Mouse (Mus musculus) ZHBTc4 (cell line): ENCODE data around the gene Enah.
A peak's percentile ranks its signal among the peaks of the same experiment; 100 is the strongest.

ENCODE experiments used
- DNase-seq: peaks from one replicate; pipeline ENCODE4 v3.0.0-alpha.2; 2011; ENCODE audit warnings: low read depth, low spot score

Enah gene

DNA sequence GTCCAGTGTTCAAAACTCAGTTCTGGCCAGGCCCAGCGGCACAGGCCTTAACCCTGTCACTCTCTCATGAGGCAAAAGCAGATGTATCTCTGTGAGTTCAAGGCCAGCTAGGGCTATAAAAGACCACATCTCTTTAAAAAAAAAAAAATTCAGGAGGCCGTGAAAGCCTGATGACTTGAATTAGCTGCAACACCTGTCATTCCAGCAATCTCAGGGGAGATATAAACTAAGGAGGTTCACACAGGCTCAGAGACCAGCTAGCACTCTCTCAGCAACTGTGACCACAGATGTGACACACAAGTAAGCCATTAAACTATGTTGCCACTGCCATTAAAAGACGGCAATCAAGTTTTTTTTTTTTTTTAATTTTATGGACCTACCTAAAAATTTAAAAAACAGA lies 56.0 kb downstream of the Enah start:
- no peak for DNase-seq

DNA sequence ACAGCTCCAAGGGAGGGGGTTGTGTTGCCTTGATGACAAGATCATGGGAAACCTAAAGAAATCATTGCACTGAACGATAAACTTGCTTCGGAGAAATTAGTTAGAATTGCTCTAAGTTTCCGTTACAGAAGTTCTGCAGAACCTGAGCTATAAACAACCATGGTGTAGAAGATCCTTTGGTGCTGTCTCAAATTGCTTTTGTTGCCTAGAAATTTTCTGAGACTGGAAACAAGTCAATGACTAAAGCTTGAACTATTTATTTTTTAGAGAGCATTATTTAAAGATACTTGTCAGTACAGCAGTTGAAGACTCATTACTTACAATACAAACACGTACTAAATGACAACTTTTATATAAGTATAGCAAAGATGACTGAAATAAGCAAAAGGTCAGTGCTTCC lies 56.4 kb downstream of the Enah start:
- no peak for DNase-seq

DNA sequence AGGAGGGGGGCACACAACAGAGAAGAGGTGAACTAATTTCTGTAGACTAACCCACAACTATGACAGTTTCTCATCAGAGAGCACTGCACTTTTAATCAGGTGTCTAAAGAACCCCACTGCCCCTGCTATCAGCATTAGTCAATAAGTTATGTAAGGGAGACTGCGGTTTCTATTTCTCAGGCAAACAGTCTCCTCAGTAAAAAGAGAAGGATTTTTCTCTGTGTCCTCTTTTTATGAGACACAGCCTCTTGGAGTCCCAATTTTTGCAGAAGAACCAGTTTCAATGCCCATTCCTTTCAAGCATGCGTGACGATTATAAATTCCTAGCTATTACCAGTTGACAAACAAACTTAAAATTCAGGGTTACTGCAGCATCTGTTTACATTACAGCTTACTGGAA lies 59.4 kb downstream of the Enah start:
- DNase-seq: no peak

DNA sequence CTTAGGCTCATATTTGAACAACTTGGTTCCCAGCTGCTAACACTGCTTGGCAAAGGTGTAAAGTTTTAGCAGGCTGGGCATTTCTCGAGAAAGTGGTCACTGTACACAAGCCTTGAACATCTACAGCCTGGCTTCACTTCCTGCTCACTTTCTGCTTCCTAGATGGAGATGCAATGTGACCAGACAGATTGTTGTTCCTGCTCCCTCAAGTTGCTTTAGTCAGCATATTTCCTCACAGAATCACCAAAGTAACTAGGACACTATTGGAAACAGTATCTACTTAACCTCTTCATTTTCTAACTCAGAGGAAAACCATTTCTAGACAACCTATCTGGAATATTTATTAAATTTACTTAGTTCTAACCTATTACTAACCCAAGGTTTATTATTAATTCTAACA lies 61.4 kb downstream of the Enah start:
- no peak for DNase-seq

DNA sequence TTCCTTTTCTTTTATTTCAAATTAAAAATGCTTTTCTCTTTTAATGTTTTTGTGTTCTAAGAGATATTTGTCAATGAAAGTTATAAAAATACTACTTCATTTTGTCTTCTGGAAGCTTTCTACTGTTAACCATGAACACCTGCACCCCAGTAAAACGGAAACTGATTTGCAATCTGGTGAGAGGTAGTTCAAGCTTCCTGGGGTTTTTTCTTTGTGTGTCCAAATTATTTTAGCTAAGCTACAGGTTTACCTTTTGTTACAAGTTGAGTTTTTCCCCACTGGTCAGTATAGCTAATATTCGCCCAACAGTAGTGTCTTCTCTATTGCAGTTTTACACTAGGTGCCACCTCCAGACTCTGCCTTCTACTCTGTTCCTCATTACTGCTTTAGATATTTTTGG lies 62.1 kb downstream of the Enah start:
- DNase-seq: no peak

DNA sequence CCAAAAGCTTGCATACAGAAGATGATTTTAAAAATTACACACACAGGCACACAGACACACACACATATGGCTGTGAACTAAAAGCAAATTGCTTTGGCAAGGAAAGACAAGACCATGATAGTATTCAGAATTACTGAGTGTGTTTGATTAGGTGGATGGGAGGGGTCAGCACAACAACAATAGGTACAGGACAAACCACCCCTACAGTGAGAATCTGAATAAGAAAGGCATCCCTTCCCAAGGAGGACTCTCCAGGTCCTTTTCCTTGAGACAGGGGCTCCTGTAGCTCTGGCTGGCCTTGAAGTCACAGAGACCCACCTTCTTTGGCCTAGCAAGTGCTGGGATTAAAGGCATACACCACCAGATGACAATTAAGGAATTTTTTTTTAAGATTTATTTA lies 66.2 kb downstream of the Enah start:
- peak; percentile 83 for DNase-seq

DNA sequence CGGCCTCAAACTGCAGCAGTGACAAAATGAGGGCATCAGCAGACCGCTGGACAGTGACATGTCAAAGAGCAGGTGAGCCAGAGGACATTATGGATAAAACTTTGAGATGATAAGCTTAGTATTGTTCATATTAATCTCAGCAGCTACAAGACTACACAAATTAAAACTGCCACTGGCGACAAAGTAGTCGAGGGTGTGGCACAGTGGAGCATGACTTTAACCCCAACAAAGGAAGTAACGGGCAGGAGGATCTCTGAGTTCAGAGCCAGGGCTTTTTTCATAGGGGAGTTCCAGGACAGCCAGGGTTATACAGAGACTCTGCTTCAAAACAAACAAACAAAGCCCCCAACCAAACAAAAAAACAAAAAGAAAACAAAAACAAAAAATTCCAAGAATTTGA lies 68.5 kb downstream of the Enah start:
- no peak for DNase-seq

DNA sequence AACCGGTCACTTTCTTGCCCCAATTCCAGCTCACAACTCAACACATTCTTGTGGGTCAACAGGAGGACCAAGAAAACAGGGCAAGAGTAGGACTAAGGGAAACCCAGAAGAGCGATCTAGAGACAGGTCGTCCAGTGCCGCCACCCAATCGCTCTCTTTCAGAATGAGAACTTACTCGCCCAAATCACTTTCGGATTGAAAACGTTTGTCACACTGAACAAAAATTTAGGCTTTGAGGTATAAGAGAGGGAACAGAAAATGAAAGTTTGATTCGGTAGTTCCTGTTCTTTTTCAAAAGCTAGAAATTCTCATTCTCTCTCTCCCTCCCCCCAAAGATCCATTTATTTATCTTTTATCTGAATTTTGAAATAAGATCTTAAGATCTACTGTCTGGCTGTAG lies 69.1 kb downstream of the Enah start:
- DNase-seq: no peak

DNA sequence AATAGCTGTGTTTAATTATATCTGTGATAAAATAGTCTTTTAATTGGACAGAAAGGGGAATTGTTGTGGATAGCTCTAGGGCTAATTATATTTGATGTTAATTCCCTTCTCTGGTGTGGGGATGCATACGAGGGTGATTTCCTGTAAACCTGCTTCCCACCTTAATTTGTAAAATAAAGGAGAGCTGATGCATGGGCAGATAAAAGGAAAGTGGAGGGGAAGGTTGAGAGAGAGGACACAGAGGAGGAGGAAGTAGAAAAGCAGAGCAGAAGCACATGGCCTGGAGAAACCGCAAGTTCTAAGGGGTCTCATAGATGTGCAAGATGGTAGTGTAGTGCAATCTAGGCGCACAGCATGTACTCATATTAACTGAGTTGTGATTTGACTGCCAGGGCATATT lies 71.6 kb downstream of the Enah start:
- peak; percentile 74 for DNase-seq

DNA sequence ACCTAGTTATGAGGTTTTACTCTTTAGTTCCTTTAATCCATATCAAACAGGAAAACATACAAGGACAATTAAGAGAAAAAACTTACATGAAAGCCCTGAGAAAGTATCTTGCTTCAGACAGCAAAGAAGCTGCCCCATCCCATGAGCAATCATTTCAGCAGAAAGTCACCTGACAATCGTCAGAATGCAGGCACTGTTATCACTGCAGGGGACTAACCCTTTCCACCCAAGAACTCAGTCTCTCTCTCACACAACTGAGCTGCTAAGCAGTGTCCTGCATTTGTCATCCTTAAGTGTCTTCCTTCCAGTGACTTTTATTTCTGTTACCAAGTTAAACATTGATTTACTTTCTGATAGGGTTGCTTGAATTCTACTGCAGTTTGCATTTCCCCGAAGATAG lies 82.7 kb downstream of the Enah start:
- DNase-seq: peak; percentile 37

DNA sequence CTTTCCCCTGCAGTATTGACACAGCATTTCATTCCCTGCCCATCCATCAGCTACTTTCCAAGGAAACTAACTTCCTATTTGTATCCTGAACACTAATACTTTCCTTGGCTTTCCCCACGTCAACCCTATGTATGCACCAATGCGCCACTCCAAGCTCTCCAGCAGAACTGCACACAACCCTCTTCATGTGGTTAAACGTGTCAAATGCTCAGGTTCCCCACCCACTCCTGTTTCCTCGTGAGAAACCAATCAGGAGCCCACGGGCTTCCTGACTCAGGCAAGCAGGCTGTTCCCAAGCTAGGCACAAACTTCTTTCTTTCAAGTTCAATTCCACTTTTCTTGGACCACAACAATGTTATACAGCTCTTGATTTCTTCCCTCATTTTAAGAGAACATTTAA lies 91.4 kb downstream of the Enah start:
- DNase-seq: no peak

DNA sequence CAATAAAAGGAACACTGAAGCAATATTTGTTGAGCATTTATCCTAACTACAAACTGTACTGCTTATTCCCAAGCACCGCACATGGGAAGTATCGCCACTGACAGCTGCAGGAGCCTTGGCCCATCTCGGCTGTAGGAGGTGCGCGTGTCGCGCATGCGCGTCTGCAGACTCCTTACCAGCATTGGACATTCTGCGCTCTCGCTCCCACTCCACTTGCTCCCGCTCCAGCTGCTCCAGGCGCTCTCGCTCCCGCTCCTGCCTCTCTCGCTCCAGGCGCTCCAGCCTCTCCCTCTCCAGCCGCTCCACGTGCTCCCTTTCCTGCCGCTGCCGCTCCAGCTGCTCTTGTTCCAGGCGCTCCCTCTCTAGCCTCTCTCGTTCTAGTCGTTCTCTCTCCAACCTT lies 96.4 kb downstream of the Enah start:
- peak; percentile 97 for DNase-seq

DNA sequence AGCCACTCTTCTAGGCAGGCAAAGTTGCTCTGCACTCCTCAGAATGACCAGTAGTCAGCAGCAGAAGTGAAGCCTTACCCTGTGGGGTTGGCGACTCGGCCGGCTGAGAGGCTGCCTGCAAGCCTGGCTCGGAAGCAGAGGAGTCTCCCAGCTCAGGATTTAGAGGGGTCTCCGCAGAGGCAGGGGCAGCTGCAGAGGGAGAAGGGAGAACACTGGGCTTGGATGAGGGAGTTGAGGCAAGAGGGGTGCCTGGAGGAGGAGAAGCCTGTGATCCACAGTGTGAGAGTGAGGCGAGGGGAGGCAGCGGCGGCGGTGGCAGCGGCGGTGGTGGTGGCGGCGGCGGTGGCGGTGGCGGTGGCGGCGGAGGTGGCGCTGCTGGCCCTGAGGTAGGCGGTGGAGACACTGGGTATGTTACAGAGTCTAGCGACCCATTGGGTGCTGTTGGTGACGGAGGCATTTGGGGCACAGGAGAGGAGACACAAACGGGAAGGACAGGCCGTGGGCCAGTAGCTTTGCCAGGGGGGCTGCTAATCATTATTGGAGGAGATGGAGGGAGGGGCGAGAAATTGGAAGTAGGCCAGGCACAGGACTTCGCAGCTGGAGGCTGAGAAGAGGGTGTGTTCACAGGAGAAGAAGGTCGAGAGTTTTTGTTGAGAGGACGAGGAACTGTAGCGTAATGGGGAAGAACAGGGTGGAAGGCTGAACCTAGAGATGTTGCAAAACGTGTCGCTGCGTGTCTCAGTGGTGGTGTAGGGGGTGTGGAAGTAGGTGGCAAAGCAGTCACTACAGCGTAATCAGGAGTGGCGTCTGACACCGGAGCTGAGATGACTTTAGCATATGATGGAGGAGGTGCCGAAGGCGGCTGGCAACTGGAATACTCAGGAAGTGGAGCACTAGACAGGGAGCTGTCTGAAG lies 98.0 kb downstream of the Enah start:
- peak; percentile 86 for DNase-seq

DNA sequence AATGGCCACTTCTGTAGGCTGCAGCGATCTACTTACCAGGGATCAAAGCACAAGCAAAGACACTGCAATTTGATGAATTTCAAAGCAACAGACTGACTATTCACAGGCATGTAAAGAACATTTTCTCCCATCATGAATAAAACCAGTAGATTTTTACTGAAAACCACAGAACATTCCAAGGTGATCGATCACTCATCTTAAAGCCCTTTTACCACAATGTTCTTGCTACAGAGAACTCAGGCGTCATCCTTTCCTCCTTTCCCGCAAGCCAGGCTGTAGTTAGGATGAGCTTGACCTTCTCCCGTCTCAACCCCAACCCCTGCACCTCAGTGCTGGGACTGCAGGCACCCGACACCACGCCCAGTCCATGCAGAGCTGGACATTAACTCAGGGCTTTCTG lies 107.9 kb downstream of the Enah start:
- no peak for DNase-seq

DNA sequence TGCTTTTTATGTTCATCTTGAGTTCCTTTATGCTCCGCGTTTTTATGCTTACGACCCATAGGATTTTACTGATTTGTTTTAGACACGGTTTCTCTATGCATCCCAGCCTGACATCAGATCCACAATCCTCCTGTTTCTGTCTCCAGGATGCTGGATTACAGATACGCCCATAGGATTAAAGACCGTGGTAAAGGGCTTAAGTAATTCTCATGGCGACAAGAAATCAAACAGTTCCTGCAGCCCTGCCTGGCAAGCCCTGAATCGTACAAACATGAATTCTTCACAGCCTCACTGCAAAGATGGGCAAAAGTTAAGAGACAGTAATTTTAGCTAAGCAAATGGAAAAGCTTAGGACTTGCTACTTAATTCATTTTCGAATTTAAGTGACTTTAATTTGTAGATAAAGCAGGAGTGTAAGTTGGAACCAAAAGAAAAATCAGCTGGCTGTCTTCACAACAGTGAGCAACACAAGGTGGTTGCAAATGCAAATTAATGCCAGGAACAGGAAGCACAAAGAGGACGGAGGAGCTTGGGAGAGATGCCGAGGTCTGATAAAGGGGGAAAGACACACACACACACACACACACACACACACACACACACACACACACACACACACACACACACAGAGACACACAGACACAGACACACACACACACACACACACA lies 118.0 kb downstream of the Enah start:
- DNase-seq: no peak

DNA sequence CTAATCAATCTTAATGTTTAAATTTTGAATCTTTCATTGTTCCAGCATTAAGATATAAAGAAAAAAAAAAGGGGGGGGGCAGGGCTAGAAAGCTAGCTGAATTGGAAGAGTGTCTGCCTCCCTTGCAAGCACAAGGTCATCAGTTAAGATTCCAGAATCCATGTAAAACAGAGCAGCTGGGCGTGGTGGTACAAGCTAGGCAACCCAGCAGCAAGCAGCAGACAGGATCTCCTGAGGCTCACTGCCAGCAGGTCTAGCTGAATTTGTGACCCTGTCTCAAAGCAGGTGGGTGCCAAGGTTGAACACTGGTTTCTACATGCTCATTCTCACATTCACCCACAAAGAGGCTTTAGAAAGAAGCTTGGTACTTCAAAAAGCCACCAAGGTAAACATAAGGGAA lies 118.9 kb downstream of the Enah start:
- DNase-seq: peak; percentile 66

DNA sequence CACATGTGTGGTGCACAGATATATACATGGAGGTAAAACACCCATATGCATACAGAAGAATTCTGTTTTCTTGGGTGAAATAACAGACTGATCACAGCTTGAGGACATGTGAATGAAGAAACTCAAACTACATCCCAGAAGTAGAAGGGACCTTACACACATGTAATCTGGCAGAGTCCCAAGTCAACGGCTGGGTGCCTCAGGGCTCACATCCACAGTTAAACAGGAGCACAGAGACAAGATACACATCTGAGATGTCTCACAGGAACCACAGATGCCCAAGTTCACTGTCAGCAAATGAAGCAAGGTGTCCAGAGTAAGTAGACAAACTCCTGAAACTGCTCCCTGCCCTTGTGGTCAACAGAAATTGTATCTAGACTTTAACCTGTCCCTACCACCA lies 120.8 kb downstream of the Enah start:
- DNase-seq: no peak

DNA sequence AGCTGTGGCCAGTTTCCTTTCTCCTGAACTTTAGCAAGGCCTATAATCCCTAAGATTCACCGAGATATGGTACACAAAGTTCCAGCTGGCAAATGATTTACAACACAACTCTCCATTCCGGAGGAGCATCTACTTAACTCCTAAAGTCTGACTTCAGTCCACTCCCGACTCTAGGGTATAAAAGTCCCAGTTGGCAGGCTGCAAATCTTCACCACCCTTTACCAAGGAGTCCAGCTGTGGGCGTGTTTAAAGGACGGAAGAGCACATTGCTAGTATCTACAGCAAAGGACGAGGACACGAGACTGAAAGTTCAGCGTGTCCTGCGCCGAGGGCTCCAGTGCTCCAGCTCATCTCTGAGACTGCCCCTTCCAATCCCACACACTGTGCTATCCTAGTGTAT lies 122.8 kb downstream of the Enah start:
- DNase-seq: no peak

DNA sequence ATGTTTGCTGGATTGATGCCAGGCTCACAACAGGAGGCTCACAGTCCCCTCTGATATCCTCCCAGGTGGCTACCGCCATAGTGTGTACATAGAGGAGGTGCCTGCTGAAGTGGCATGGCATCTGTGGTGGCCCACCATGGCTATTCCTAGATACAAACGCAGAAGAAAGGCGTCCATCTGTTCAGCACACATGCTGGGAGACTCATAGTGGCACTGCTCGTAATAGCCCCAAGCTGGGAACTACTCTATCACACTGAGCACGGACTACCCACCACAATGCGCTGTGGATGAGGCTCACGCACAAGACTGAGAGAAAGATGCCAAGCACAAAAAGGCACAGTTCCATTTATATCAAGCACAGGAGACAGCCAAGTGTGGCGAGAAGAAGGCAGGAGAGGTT lies 126.1 kb downstream of the Enah start:
- DNase-seq: peak; percentile 48

DNA sequence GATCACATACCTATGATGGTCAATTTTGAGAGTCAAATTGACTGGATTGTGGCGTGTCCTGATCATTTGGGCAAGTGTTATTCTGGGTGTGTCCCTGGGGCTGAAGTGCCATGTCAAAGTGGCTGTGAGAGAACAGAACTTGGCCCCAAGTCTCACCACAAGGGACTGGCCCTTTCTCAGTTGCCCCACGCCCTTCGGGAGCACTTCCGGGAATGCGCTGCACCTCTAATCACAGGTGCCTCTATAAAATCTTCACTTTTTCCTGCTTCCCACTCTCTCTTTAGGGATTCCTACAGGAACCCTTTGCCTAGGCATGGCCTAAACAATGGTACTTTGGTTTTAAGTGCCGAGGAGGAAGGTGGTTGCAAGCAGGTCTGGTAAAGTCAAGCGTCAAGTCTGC lies 130.1 kb downstream of the Enah start:
- no peak for DNase-seq

DNA sequence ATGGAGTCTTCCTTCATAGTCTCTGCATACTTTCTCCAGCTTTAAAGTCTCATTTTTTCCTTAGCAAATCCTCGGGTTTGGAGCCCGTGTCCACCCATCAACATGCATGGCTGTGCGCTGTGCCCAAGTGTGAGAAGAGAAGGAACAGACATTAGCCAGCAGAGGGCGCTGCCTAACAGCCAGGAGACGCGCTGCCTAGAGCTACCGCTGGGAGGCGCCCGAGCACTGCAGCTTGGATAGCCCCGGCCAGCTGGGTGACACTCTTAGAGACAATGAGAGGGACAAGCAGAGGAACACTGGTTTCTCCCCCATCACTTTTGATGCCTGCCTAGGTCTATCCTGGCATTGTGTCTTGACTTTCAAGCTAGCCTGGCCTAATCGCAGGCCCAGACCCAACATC lies 131.0 kb downstream of the Enah start:
- DNase-seq: peak; percentile 92

DNA sequence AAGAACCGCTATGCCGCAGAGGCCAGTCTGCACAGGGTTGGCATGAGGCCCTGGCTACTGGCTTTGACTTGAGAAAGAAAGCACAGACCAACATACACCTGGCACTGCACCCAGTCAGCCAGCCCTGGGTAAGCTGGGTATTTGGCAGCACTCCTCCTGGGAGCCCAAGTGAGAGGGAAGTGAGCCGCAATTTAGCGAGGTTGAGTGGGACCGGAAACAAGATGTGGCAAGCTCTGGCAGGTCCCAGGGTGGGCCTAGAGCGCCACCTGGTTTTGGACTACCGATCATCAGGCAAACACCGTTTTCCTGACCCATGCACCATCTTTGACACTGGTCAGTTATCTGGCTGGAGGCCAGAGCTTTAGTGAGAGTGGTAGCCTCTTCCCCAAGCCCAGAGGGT lies 138.3 kb downstream of the Enah start:
- peak; percentile 88 for DNase-seq

DNA sequence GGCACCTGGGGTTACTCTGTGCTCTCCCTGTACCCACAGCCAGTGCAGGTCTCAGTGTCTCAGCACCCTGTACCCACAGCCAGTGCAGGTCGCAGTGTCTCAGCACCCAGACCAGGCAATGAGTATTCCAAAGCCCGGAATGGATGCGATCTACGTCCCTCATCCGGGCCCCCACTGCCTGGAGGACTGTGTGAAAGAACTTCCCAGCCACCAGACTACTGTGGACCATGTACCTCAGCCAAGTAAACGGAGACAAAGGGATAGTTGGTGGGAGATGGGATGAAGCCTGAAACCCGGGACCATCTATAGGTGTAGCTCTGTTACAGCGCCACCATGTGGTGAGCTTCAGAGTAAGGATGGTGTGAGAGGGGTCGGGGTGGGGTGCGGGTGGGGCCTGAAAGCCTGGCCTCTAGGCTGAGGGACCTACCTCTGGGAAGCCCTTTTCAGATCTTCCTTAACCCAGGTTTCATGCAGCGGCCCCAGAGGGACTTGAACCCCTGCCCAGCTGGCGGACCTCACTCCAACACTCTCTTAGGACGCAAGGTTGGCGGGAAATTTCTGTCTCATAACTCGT lies 139.0 kb downstream of the Enah start:
- DNase-seq: peak; percentile 90
